8 mouse cellular contexts compared by ENCODE assay signal in the genomic region with DNA sequence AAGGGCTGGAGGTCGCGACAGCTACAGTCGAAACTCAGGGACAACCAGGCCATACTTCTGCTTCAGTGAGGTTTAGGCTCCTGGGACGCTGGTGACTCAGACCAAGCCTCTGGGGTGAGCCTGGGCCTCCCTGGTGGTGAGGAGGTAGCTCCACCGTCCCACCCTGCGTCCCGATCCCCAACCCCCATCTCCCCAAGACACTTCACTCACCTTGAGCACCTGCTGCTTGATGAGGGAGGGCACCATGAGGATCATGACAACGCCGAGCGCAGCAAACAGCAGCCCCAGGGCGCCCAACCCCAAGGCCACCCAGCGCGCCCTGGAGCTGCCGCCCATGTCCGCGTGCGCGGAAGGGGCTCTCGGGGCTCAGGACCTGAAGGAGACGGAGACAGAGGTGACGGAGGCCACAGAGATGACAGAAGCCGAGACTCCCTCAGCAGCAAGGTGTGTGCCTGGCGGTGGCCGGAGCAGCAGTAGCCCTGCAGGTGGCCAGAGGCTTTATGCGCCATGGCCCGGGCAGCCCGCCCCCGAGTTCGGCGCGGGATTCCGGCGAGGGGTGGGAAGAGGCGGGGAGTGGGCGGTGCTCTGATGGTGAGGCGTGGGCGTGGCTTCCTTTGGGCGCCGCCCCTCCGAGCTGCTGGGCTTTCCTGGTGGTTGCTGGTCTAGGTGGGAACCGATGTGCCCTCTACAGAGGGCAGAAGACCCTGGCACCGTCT. TPM values are rescaled to one million over a fixed set of nuclear protein-coding genes. Genes with fewer than 3 reads are reported as not detected.
A peak's percentile ranks its signal among the peaks of the same experiment; 100 is the strongest.
DNase-seq lines count a peak whose midpoint lies in the region; ATAC-seq and TF ChIP-seq lines count a peak whose summit lies in the region.

A gene (minus strand): TSS at position 548 of the 716 bp plus-strand sequence.

- peak within 1 kb of the TSS; percentile 75 to 99 for H3K4me3 ChIP-seq in ES-E14 (ENCODE audit: insufficient read depth in 1 of 2, low read depth in 1 of 2, low read length in 2 of 2, poor library complexity in 1 of 2, severe bottlenecking in 1 of 2)
- H3K4me3 ChIP-seq in cerebellum, adult 2 months (replicated peaks; ENCODE audit: insufficient read depth, low read depth, low read length): peak within 1 kb of the TSS; percentile 61
- H3K4me3 ChIP-seq in forebrain, postnatal 0 days (ENCODE audit: low read depth, low read length): peak within 1 kb of the TSS; percentile 76
- peak within 1 kb of the TSS; percentile 94 for H3K4me3 ChIP-seq in layer of hippocampus, adult 2 months
- peak within 1 kb of the TSS; percentile 93 for H3K4me3 ChIP-seq in lung, adult 2 months (replicated peaks; ENCODE audit: extremely low read depth, low read depth, low read length)
- peak within 1 kb of the TSS; percentile 58 for H3K4me3 ChIP-seq in neural tube, embryonic 15.5 days (replicated peaks)

- peak; percentile 82 for ATAC-seq in forebrain, postnatal 0 days
- peak; percentile 91 for ATAC-seq in neural tube, embryonic 15.5 days (ENCODE audit: low FRiP score)

- no peaks in the 10 kb centered on the region for H3K27me3 ChIP-seq in cerebellum, adult 2 months (ENCODE audit: control insufficient read depth, insufficient read depth, low read length)
- no peaks in the 10 kb centered on the region for H3K27me3 ChIP-seq in forebrain, postnatal 0 days (ENCODE audit: insufficient read depth, low read length)
- H3K27me3 ChIP-seq in neural tube, embryonic 15.5 days (replicated peaks): peaks cover 8% of the 10 kb centered on the region; the same call in 1 of the 2 replicates

- in situ Hi-C loops in ES-E14 (cut with MboI; ENCODE audit: low sequenced_read_pairs in 2 of 2, unreplicated experiment in 2 of 2): no loop called here

- under 1% methylated on average over 42 of the region's 42 CpGs for WGBS in cerebellum, adult 2 months
- WGBS in forebrain, postnatal 0 days: under 1% methylated on average over 42 of the region's 42 CpGs
- WGBS in lung, adult 2 months: under 1% methylated on average over 42 of the region's 42 CpGs
- 1% methylated on average over 40 of the region's 42 CpGs for WGBS in neural tube, embryonic 15.5 days

- peak; percentile 72 for DNase-seq in ES-E14 (ENCODE audit: low read depth, low spot score)
- DNase-seq in cerebellum, adult 2 months: peak; percentile 65 to 72
- DNase-seq in forebrain, postnatal 0 days: peak; percentile 84
- peak; percentile 90 to 92 for DNase-seq in heart, postnatal 36 days
- DNase-seq in layer of hippocampus, adult 2 months (ENCODE audit: low spot score in 2 of 2): peak; percentile 86 to 87
- DNase-seq in lung, adult 2 months: peak; percentile 90
- DNase-seq in testis, postnatal 14 days (ENCODE audit: low spot score): peak; percentile 87

- intact Hi-C loops in heart, postnatal 36 days (cut with DNase I): loop anchor here (2.0 kb wide), 1 partner anchor 20 kb away; no protein-coding TSS in a partner anchor

- H3K36me3 ChIP-seq in ES-E14 (ENCODE audit: control insufficient read depth, insufficient read depth, low read length, poor library complexity, severe bottlenecking): no peaks in the 10 kb centered on the region
- H3K36me3 ChIP-seq in forebrain, postnatal 0 days (ENCODE audit: insufficient read depth): no peaks in the 10 kb centered on the region
- H3K36me3 ChIP-seq in neural tube, embryonic 15.5 days: no peaks in the 10 kb centered on the region

- H3K4me2 ChIP-seq in forebrain, postnatal 0 days (ENCODE audit: low read depth): peak within 1 kb of the TSS; percentile 92
- peak within 1 kb of the TSS; percentile 77 for H3K4me2 ChIP-seq in neural tube, embryonic 15.5 days

- no peak for TF ChIP-seq CTCF in cerebellum, adult 2 months (IDR thresholded peaks at IDR 0.05; ENCODE audit: borderline replicate concordance, insufficient read depth, low read depth, low read length)
- 0 out of 2 replicates have a peak, but pooled peaks have one; percentile 5 for TF ChIP-seq CTCF in forebrain, postnatal 0 days (IDR thresholded peaks at IDR 0.05; ENCODE audit: low read depth)
- TF ChIP-seq CTCF in layer of hippocampus, adult 2 months (conservative IDR thresholded peaks at IDR 0.05): peak; percentile 31; the same call in 1 of the 2 replicates
- no peak for TF ChIP-seq CTCF in lung, adult 2 months (IDR thresholded peaks at IDR 0.05; ENCODE audit: insufficient read depth, low read length)

- H3K9me3 ChIP-seq in ES-E14 (ENCODE audit: control insufficient read depth, insufficient read depth, low read depth, low read length): no peaks in the 10 kb centered on the region
- H3K9me3 ChIP-seq in forebrain, postnatal 0 days (ENCODE audit: low read length): no peaks in the 10 kb centered on the region
- no peaks in the 10 kb centered on the region for H3K9me3 ChIP-seq in neural tube, embryonic 15.5 days (replicated peaks)

- H3K4me1 ChIP-seq in ES-E14 (ENCODE audit: control insufficient read depth in 2 of 2, insufficient read depth in 2 of 2, low read length in 2 of 2, poor library complexity in 1 of 2): peaks cover 3 to 4% of the 10 kb centered on the region in 2 experiments; a peak in 2 of 4 replicates
- H3K4me1 ChIP-seq in cerebellum, adult 2 months (ENCODE audit: control insufficient read depth, insufficient read depth, low read length): peaks cover 5% of the 10 kb centered on the region; the same call in 1 of the 2 replicates
- H3K4me1 ChIP-seq in forebrain, postnatal 0 days (ENCODE audit: insufficient read depth): peaks cover 15% of the 10 kb centered on the region
- H3K4me1 ChIP-seq in lung, adult 2 months (ENCODE audit: control insufficient read depth, insufficient read depth, low read length): peaks cover 7% of the 10 kb centered on the region; the same call in 1 of the 2 replicates
- H3K4me1 ChIP-seq in neural tube, embryonic 15.5 days: peaks cover 25% of the 10 kb centered on the region

- no peak within 1 kb of the TSS for H3K27ac ChIP-seq in ES-E14 (ENCODE audit: insufficient read depth, low read depth, low read length, poor library complexity, severe bottlenecking)
- H3K27ac ChIP-seq in cerebellum, adult 2 months (ENCODE audit: insufficient read depth, low read length): no peak within 1 kb of the TSS
- peak within 1 kb of the TSS; percentile 16; the same call in 1 of the 2 replicates for H3K27ac ChIP-seq in forebrain, postnatal 0 days (ENCODE audit: low read depth, low read length)
- peak within 1 kb of the TSS; percentile 85 for H3K27ac ChIP-seq in layer of hippocampus, adult 2 months
- no peak within 1 kb of the TSS; the same call in 1 of the 2 replicates for H3K27ac ChIP-seq in neural tube, embryonic 15.5 days (replicated peaks)

- TF ChIP-seq POLR2A in cerebellum, adult 2 months (IDR thresholded peaks at IDR 0.05; ENCODE audit: borderline replicate concordance, insufficient read depth, low read length): 0 out of 2 replicates have a peak, but pooled peaks have one; percentile 10
- peak; percentile 91; the same call in 1 of the 2 replicates for TF ChIP-seq POLR2A in lung, adult 2 months (IDR thresholded peaks at IDR 0.05; ENCODE audit: borderline replicate concordance, extremely low read depth, low read depth, low read length)

- peak within 1 kb of the TSS; percentile 65 for H3K9ac ChIP-seq in ES-E14 (ENCODE audit: insufficient read depth, low read depth, low read length, poor library complexity, severe bottlenecking)
- peak within 1 kb of the TSS; percentile 81 for H3K9ac ChIP-seq in forebrain, postnatal 0 days
- peak within 1 kb of the TSS; percentile 60 for H3K9ac ChIP-seq in neural tube, embryonic 15.5 days (replicated peaks)

TF ChIP-seq in ES-E14, 5 proteins besides CTCF, POLR2A, EP300 and RAD21:
- no peak for TF ChIP-seq MAFK (IDR thresholded peaks at IDR 0.05; ENCODE audit: insufficient read depth, low read depth, low read length)
- TF ChIP-seq CHD2 (IDR thresholded peaks at IDR 0.05; ENCODE audit: low read depth, low read length): no peak
- TF ChIP-seq ZC3H11A (IDR thresholded peaks at IDR 0.05; ENCODE audit: borderline replicate concordance, low read depth, low read length): no peak
- no peak for TF ChIP-seq HCFC1 (IDR thresholded peaks at IDR 0.05; ENCODE audit: borderline replicate concordance, insufficient read depth, low read length)
- no peak for TF ChIP-seq ZNF384 (IDR thresholded peaks at IDR 0.05; ENCODE audit: low read depth, low read length)

RNA-seq across cellular contexts. Expression of the gene that starts here (rescaled TPM):
- 28.8 and 36.8 TPM in 2 replicates for total RNA-seq in ES-E14 (2012; rRNA removed)
- polyA plus RNA-seq in cerebellum, adult 2 months (2012; rRNA removed): 16.8 and 19.9 TPM in 2 replicates
- 45.2 and 52.7 TPM in 2 replicates for total RNA-seq in forebrain, postnatal 0 days (2014; rRNA removed)
- polyA plus RNA-seq in forebrain, postnatal 0 days (2015; fragmentation: Nextera tagmentation; extraction: Ambion mirVana): 53.5 and 55.9 TPM in 2 replicates
- total RNA-seq in heart, postnatal 36 days (2021): 10 to 100 TPM; 35.4 to 44.4 TPM
- 10 to 100 TPM; 34.5 to 35.1 TPM for total RNA-seq in layer of hippocampus, adult 2 months (2021)
- polyA plus RNA-seq in lung, adult 2 months (2012; rRNA removed): 173 and 196 TPM in 2 replicates
- polyA plus RNA-seq in neural tube, embryonic 15.5 days (2015; fragmentation: Nextera tagmentation; extraction: Ambion mirVana): 50.5 and 55.5 TPM in 2 replicates

Comparison
In these comparisons a context has a peak if more than half of its experiments do, and no peak if none do; other contexts are left out.
1. H3K27ac ChIP-seq: peak in forebrain, postnatal 0 days (single experiment) and layer of hippocampus, adult 2 months (single experiment); none in ES-E14 (single experiment), cerebellum, adult 2 months (single experiment) and neural tube, embryonic 15.5 days (single experiment).
2. CTCF ChIP-seq: peak in forebrain, postnatal 0 days (single experiment) and layer of hippocampus, adult 2 months (single experiment); none in cerebellum, adult 2 months (single experiment) and lung, adult 2 months (single experiment).
3. Peak in every context shown above with its lines, with median percentiles within 50 percentile points of each other: DNase-seq, H3K4me3 ChIP-seq and H3K9ac ChIP-seq.